Mouse (Mus musculus) 3134 (cell line): ENCODE results near the gene Uggt2.
"Not testable (repeated sequence)": the region's sequence is repeated elsewhere in the genome, so short reads cannot be mapped to it uniquely, and the experiment has no call there.

Experiments
- DNase-seq: peaks from one replicate; pipeline ENCODE4 v3.0.0-alpha.2; 2011; ENCODE audit warnings: low spot score; ENCODE audit not compliant: insufficient read length; ENCODE audit errors: extremely low read depth

Gene Uggt2

GRCm38 (mm10) chr14:118982429-118983045, 116.7 kb downstream of the Uggt2 start:
- not testable (repeated sequence) for DNase-seq

- not testable (repeated sequence) for DNase-seq
Observed at GRCm38 (mm10) chr14:118981711-118982428, 117.4 kb downstream of the Uggt2 start.

GRCm38 (mm10) chr14:118980890-118981289, 118.3 kb downstream of the Uggt2 start:
- DNase-seq, result no peak

GRCm38 (mm10) chr14:118980358-118980757, 118.9 kb downstream of the Uggt2 start:
- DNase-seq, result no peak

- no peak for DNase-seq
Observed at GRCm38 (mm10) chr14:118979571-118980325, 119.5 kb downstream of the Uggt2 start.

GRCm38 (mm10) chr14:118977136-118977816, 122.0 kb downstream of the Uggt2 start:
- no peak for DNase-seq

GRCm38 (mm10) chr14:118972268-118972667, 127.0 kb downstream of the Uggt2 start:
- no peak for DNase-seq

GRCm38 (mm10) chr14:118967646-118968045, 131.6 kb downstream of the Uggt2 start:
- no peak for DNase-seq

GRCm38 (mm10) chr14:118965356-118966000, 133.8 kb downstream of the Uggt2 start:
- DNase-seq, result no peak

GRCm38 (mm10) chr14:118958010-118958409, 141.2 kb downstream of the Uggt2 start:
- no peak for DNase-seq

- DNase-seq, result no peak
Observed at GRCm38 (mm10) chr14:118951912-118952583, 147.2 kb downstream of the Uggt2 start.

- no peak for DNase-seq
Observed at GRCm38 (mm10) chr14:118948841-118949240, 150.4 kb downstream of the Uggt2 start.

- DNase-seq, result no peak
Observed at GRCm38 (mm10) chr14:118944702-118945101, 154.5 kb downstream of the Uggt2 start.

- DNase-seq, result no peak
Observed at GRCm38 (mm10) chr14:118942076-118942475, 157.2 kb downstream of the Uggt2 start.

- DNase-seq, result no peak
Observed at GRCm38 (mm10) chr14:118940796-118941495, 158.3 kb downstream of the Uggt2 start.

GRCm38 (mm10) chr14:118938551-118938950, 160.7 kb downstream of the Uggt2 start:
- no peak for DNase-seq

- peak; percentile 98 for DNase-seq
Observed at GRCm38 (mm10) chr14:118937533-118938492, 161.4 kb downstream of the Uggt2 start, which contains the start of gene Dnajc3. Gene Dnajc3, plus strand, starts transcription at chr14:118937976.

- DNase-seq, result no peak
Observed at GRCm38 (mm10) chr14:118936952-118937351, 162.3 kb downstream of the Uggt2 start.
